Mouse (Mus musculus): ENCODE results near the gene Kif1b. TPM values are rescaled to one million over a fixed set of nuclear protein-coding genes. Genes with fewer than 3 reads are reported as not detected.

The Kif1b gene
- polyA plus RNA-seq, 1 experiment from 2014 or later, result 123 TPM

DNA sequence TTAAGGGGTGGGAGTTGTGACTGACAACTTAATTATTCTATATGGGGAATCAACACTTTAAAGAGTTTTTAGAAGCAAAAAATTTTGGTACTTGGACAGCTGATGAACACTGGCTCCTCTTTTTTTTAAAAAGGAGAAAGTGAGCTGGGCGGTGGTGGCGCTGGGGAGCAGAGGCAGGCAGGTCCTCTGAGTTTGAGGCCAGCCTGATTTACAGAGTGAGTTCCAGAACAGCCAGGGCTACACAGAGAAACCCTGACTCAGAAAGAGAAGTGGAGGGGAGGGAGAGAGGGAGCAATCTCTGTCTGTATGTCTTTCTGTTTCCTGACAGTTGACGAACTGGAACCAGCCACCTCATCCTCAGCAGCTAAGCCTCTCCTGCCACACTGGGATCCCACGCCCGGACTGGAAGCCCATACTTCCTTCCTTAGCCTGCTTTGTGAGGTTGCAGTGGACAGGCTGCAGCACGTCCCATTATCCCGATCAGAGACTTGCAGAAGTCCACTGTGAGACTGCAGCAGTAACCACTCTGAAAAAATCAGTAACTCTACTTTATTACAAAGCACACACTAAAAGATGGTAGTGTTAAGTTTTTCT lies 17.2 kb downstream of the Kif1b start:
- ATAC-seq (ENCODE audit: low FRiP score, low read depth), result no peak
- Histone ChIP-seq H3K36me3 (peaks cover 20% of the 10 kb centered on the region), H3K4me1 (replicated peaks) (peaks cover 27% of the 10 kb centered on the region), H3K27me3 (no peaks in the 10 kb centered on the region), H3K4me3 (no peak overlapping the region), H3K4me2 (no peak overlapping the region), H3K27ac (replicated peaks) (no peak overlapping the region), H3K9me3 (no peaks in the 10 kb centered on the region), H3K9ac (no peak overlapping the region)
- 89% methylated on average over 7 of the region's 7 CpGs for WGBS

DNA sequence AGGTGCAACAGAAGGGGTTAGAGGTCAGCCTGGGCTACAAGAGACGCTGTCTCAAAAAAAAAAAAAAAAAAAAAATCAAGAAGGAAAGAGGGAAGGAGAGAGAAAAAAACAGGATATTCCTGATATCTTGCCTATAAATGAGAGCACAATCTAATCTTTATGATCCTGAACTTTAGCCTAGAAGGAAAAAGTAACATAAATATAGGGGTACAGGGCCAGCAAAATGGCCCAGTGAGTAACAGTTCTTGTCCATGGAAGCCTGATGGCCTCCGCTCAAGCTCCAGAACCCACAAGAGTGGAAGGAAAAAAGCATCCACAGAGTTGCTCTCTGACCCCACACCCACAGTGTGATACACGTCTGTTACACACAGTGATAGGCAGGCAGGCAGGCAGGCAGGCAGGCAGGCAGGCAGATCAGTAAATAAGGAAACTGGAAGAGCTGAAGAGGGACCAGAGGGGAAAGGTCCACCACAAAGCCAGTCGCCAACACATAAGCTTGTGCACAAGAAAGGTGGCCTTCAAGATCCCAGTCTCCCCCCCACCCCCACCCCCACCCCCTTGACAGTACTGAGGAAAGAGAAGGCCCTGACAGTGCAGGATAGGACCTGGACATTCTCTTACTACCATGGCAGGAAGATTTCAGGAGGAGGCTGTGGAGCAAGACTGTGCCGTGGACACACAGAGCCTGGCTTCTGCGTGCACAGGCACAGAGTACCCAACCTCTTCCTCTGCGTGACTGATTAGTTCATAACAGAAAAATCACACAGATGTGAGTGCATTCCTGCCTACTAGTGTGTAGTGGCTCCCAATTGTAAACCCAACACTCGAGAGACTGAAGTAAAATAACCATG lies 21.0 kb downstream of the Kif1b start:
- 72% methylated on average over 8 of the region's 8 CpGs for WGBS
- no peak overlapping the region for H3K27ac ChIP-seq (replicated peaks)
- H3K4me3 ChIP-seq, result no peak overlapping the region
- H3K9me3 ChIP-seq, result no peaks in the 10 kb centered on the region
- no peak overlapping the region for H3K9ac ChIP-seq
- H3K4me2 ChIP-seq, result no peak overlapping the region
- H3K27me3 ChIP-seq, result no peaks in the 10 kb centered on the region
- peak; percentile 42; the same call in 1 of the 2 replicates for ATAC-seq (ENCODE audit: low FRiP score, low read depth)
- H3K4me1 ChIP-seq (replicated peaks), result peaks cover 35% of the 10 kb centered on the region
- H3K36me3 ChIP-seq, result peaks cover 20% of the 10 kb centered on the region

DNA sequence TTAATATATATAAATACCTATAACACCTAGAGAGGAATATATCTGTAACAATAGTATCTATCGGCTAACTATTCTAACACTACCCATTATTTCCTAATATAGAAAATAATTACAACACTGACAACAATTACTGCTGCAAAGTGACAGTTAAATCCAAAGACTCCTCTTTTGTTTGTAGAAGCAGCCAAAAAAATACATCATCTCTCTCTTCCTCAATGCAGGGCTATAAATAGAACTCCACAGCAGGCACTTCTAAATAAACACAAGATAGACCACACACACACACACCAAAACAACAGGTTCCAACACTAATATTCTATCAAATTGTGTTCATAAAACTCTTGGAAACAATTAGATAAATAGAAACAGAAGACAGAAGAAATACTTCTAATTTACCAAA lies 21.8 kb downstream of the Kif1b start:
- Histone ChIP-seq H3K9ac (no peak overlapping the region), H3K27ac (replicated peaks) (no peak overlapping the region), H3K27me3 (no peaks in the 10 kb centered on the region), H3K9me3 (no peaks in the 10 kb centered on the region), H3K4me3 (no peak overlapping the region), H3K4me1 (replicated peaks) (peaks cover 35% of the 10 kb centered on the region), H3K4me2 (no peak overlapping the region), H3K36me3 (peaks cover 15% of the 10 kb centered on the region)
- no peak for ATAC-seq (ENCODE audit: low FRiP score, low read depth)
- WGBS, result 95% methylated on average over 1 of the region's 1 CpGs

DNA sequence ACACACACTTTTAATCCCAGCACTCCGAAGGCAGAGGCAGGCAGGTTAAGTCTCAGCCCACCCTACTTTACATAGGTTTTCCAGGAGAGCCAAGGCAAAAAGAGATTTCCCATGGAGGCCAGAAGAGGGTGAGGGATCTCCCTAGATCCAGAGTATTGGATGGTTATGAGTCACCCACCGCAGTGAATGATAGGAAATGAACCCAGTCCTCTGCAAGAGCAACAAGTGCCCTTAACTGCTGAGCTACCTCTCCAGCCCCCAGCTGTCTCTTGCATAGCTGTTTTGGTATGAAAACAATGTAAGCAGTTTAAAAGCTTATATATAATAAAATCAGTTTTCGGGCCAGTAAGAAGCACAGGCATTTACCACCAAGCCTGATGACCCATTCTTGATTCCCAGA lies 24.5 kb downstream of the Kif1b start:
- WGBS, result 88% methylated on average over 3 of the region's 3 CpGs
- peaks cover 47% of the 10 kb centered on the region for H3K4me1 ChIP-seq (replicated peaks)
- ATAC-seq (ENCODE audit: low FRiP score, low read depth), result no peak
- H3K27ac ChIP-seq (replicated peaks), result no peak overlapping the region
- no peaks in the 10 kb centered on the region for H3K27me3 ChIP-seq
- H3K4me3 ChIP-seq, result no peak overlapping the region
- H3K4me2 ChIP-seq, result no peak overlapping the region
- no peaks in the 10 kb centered on the region for H3K36me3 ChIP-seq
- no peaks in the 10 kb centered on the region for H3K9me3 ChIP-seq
- H3K9ac ChIP-seq, result no peak overlapping the region

DNA sequence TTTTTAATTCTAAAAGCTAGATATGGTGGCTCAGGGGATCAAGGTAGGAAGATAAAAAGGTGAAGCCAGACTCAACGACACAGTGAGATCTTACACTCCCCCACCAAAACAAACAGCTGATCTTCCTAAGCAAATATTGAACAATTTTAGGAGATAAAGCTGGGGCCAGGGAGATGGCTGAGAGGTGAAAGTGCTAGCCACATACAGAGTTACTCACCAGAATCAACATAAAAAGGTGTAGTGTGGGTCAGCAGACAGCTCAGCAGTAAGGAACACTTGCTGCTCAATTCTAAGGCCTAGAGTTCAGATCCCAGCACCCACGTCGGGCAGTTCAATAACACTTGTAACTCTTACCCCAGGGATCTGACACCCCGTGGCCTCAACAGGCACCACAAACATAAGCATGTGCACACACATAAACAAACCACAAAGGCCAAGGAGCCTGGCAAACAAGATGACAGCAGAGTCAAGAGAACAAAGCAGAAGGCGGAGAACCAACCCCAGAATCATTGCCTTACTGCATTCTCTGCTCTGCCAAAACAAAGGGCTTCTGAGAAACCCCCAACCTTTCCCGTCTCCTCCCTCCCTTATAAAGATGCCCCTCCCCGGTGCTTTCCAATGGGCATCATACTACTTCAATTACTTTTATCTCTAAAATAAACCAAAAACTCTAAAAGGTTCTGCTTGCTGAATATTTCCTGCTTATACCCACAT lies 25.3 kb downstream of the Kif1b start:
- peaks cover 55% of the 10 kb centered on the region for H3K4me1 ChIP-seq (replicated peaks)
- H3K27me3 ChIP-seq, result no peaks in the 10 kb centered on the region
- H3K9me3 ChIP-seq, result no peaks in the 10 kb centered on the region
- no peak overlapping the region for H3K9ac ChIP-seq
- H3K4me2 ChIP-seq, result no peak overlapping the region
- WGBS, result 52% methylated on average over 7 of the region's 7 CpGs
- H3K4me3 ChIP-seq, result no peak overlapping the region
- ATAC-seq (ENCODE audit: low FRiP score, low read depth), result no peak
- H3K27ac ChIP-seq (replicated peaks), result no peak overlapping the region
- no peaks in the 10 kb centered on the region for H3K36me3 ChIP-seq

DNA sequence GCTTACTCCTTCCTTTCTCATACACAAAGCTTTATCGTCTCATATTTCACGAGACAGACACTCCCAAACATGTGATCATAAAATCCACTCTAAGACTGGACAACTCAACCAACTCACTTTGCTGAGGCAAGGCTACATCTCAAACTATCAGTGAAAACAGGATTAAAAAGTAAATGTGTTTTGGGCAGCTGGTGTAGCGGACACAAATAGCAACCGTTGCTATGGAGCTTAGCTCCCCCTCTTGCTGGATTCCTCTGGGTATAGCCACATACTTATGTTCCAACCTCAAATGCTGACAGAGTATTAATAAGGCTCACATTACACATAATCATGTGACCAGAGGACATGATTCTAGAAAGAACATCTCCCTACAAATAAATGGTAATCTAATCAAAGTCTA lies 29.9 kb downstream of the Kif1b start:
- H3K9ac ChIP-seq, result no peak overlapping the region
- 27% methylated on average over 4 of the region's 4 CpGs for WGBS

DNA sequence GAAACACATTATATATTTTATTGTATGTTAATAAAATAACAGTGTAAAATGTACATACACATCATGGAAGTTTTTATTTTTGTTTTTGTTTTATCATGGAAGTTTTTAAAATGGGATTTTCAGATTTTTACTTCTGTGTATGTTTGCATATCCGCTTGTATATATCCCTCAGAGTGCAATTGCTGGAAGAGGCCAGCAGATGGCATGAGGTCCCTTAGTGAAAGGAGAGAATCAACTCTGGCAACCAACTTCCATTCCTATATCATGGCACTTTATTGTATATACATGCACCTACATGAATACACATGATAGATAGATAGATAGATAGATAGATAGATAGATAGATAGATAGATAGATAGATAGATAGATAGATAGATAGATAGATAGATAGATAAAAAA lies 34.4 kb downstream of the Kif1b start:
- H3K4me3 ChIP-seq, result no peak overlapping the region
- ATAC-seq (ENCODE audit: low FRiP score, low read depth), result no peak
- H3K27me3 ChIP-seq, result no peaks in the 10 kb centered on the region
- peaks cover 13% of the 10 kb centered on the region for H3K4me1 ChIP-seq (replicated peaks)
- H3K9me3 ChIP-seq, result no peaks in the 10 kb centered on the region
- H3K4me2 ChIP-seq, result no peak overlapping the region
- H3K36me3 ChIP-seq, result peaks cover 47% of the 10 kb centered on the region
- whole genome bisulfite sequencing, result 95% methylated on average over 1 of the region's 1 CpGs
- no peak overlapping the region for H3K9ac ChIP-seq
- H3K27ac ChIP-seq (replicated peaks), result no peak overlapping the region

More for the DNA sequence above, 29.9 kb downstream of the Kif1b start:
- H3K36me3 ChIP-seq, result peaks cover 26% of the 10 kb centered on the region
- peak; percentile 77 for ATAC-seq (ENCODE audit: low FRiP score, low read depth)
- H3K27ac ChIP-seq (replicated peaks), result peak overlapping the region; percentile 49
- peak overlapping the region; percentile 32 for H3K4me2 ChIP-seq
- H3K9me3 ChIP-seq, result no peaks in the 10 kb centered on the region
- H3K27me3 ChIP-seq, result no peaks in the 10 kb centered on the region
- no peak overlapping the region for H3K4me3 ChIP-seq
- H3K4me1 ChIP-seq (replicated peaks), result peaks cover 29% of the 10 kb centered on the region

DNA sequence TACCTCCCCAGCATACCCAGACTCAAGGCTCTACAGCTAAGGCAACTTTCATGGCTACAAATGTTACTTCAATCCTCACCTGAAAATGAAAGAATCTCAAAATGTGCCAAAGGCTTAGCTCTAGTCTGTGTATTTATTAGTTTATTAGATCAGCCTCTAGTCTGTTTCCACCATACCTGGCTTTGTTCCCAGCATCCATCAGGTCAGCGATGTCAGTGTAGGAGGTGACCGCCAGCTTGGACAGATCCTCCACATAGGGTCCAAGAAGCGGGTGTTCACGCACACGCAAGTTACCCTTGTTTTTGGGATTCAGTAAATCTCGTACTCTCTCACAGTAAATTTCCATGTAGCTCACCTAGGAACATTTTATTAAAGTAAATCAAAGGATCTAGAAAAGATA lies 37.0 kb downstream of the Kif1b start:
- H3K4me2 ChIP-seq, result no peak overlapping the region
- H3K4me1 ChIP-seq (replicated peaks), result no peaks in the 10 kb centered on the region
- H3K27me3 ChIP-seq, result no peaks in the 10 kb centered on the region
- peaks cover 70% of the 10 kb centered on the region for H3K36me3 ChIP-seq
- H3K9me3 ChIP-seq, result no peaks in the 10 kb centered on the region
- H3K9ac ChIP-seq, result no peak overlapping the region
- no peak overlapping the region for H3K27ac ChIP-seq (replicated peaks)
- no peak overlapping the region for H3K4me3 ChIP-seq
- WGBS, result 96% methylated on average over 6 of the region's 6 CpGs
- ATAC-seq (ENCODE audit: low FRiP score, low read depth), result no peak

DNA sequence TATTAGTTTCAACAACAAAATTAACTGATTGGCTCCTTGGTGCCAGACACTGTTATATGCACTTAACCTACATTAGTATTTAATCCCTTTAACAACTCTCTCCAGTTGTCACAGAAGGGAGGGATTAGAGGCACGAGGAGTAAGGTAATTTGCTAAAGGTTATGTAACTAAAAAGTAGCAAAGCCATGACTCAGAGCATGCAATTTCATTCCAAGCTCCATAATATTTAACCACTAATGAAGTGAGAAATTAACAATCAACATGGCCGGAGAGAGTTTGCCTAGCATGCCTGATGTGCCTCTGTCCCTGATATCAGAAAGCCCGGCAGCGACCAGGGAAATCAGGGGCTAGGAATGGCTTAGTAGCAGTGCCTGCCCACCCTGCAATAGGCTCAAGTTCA lies 38.5 kb downstream of the Kif1b start:
- Histone ChIP-seq H3K4me2 (no peak overlapping the region), H3K36me3 (peaks cover 64% of the 10 kb centered on the region), H3K9ac (no peak overlapping the region), H3K9me3 (no peaks in the 10 kb centered on the region), H3K27me3 (no peaks in the 10 kb centered on the region), H3K27ac (replicated peaks) (no peak overlapping the region), H3K4me3 (no peak overlapping the region), H3K4me1 (replicated peaks) (no peaks in the 10 kb centered on the region)
- no peak for ATAC-seq (ENCODE audit: low FRiP score, low read depth)
- 90% methylated on average over 4 of the region's 4 CpGs for WGBS

DNA sequence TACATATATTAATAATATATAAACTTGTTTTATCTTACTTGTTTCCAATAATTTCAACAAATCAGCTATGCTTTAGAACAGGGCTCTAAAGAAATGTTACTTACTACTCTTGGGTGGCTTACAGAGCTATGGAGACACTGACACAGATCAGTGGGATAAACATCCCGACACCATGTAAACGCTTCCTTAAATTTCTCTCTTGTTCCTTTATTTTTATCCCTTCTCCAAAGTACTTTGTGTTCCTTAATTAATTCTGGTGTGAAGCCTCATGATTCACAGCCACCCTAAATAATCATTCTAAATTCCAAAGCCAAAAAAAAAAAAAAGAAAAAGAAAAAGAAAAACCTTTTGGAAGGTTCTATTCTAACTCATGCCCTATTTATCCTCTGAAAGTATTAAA lies 42.6 kb downstream of the Kif1b start:
- ATAC-seq (ENCODE audit: low FRiP score, low read depth), result no peak
- Histone ChIP-seq H3K9me3 (no peaks in the 10 kb centered on the region), H3K27me3 (no peaks in the 10 kb centered on the region), H3K4me1 (replicated peaks) (no peaks in the 10 kb centered on the region), H3K27ac (replicated peaks) (no peak overlapping the region), H3K4me2 (no peak overlapping the region), H3K4me3 (no peak overlapping the region), H3K36me3 (peaks cover 68% of the 10 kb centered on the region), H3K9ac (no peak overlapping the region)
- WGBS, result 90% methylated on average over 2 of the region's 2 CpGs

DNA sequence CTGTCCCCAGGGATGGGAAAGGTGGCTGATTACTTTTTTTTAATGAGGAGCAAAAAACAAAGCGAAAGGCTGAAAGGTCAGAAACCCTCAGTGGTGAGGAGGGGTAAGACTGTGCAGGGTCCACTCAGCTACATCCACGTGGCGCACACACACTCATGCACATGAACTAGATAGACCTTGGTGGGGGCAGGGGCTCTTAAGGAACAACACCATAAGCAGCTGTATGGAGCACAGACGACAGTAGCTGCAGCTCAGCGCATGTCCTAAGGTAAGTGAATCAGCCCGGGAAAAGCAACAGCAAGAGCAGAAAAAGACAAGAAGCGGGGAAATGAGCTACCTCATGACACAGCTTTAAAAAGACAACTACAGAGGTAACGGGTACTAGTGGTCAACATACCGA lies 44.3 kb downstream of the Kif1b start:
- Histone ChIP-seq H3K9me3 (no peaks in the 10 kb centered on the region), H3K36me3 (peaks cover 65% of the 10 kb centered on the region), H3K27me3 (no peaks in the 10 kb centered on the region), H3K27ac (replicated peaks) (no peak overlapping the region), H3K4me2 (no peak overlapping the region), H3K9ac (no peak overlapping the region), H3K4me1 (replicated peaks) (no peaks in the 10 kb centered on the region), H3K4me3 (no peak overlapping the region)
- ATAC-seq (ENCODE audit: low FRiP score, low read depth), result no peak
- WGBS, result 95% methylated on average over 9 of the region's 9 CpGs

DNA sequence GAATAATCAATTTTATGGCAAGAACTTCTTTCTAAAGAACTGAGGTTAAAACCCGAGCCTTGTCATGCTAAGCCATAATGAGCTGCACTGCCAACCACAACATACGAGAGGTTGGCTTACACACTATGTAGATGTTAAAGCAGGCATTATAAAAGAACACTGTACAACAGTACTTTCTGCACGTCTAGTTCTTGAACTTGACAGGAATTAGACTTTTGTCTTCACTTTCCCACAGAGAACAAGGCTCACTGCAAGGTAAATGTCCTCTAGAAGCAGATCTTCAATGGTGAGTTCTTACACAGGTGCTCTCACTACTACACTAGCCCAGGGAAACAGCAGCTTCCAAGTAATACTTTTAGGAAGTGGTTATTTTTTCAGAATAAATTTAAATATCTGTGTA lies 46.0 kb downstream of the Kif1b start:
- H3K27me3 ChIP-seq, result no peaks in the 10 kb centered on the region
- no peak for ATAC-seq (ENCODE audit: low FRiP score, low read depth)
- 66% methylated on average over 3 of the region's 3 CpGs for WGBS
- no peaks in the 10 kb centered on the region for H3K9me3 ChIP-seq
- H3K36me3 ChIP-seq, result peaks cover 65% of the 10 kb centered on the region
- no peak overlapping the region for H3K9ac ChIP-seq
- H3K27ac ChIP-seq (replicated peaks), result no peak overlapping the region
- no peak overlapping the region for H3K4me3 ChIP-seq
- no peak overlapping the region for H3K4me2 ChIP-seq
- peaks cover 2% of the 10 kb centered on the region for H3K4me1 ChIP-seq (replicated peaks)
